Mouse (Mus musculus): ENCODE results near the gene Cebpe. TPM values are rescaled to one million over a fixed set of nuclear protein-coding genes. Genes with fewer than 3 reads are reported as not detected.

Cebpe gene
- polyA plus RNA-seq, 1 experiment from 2014 or later, result not detected

GRCm38 (mm10) chr14:54744473-54744872 is 32.5 kb upstream of the Cebpe start:
- no peak overlapping the region for H3K9ac ChIP-seq (ENCODE audit: low read length)
- WGBS, result 38% methylated on average over 8 of the region's 8 CpGs
- ATAC-seq (ENCODE audit: low read depth), result no peak

GRCm38 (mm10) chr14:54742375-54742774 is 30.4 kb upstream of the Cebpe start:
- WGBS, result 43% methylated on average over 2 of the region's 2 CpGs
- Histone ChIP-seq H3K4me1 (replicated peaks; ENCODE audit: control insufficient read depth, insufficient read depth, low read length) (no peaks in the 10 kb centered on the region; the same call in 1 of the 2 replicates), H3K36me3 (ENCODE audit: control insufficient read depth, insufficient read depth, low read length) (no peaks in the 10 kb centered on the region), H3K27me3 (ENCODE audit: control insufficient read depth, insufficient read depth, low read depth, low read length) (no peaks in the 10 kb centered on the region), H3K27ac (ENCODE audit: low read length) (no peak overlapping the region), H3K4me2 (ENCODE audit: low read depth, low read length) (no peak overlapping the region), H3K9me3 (ENCODE audit: control insufficient read depth, low read length) (no peaks in the 10 kb centered on the region), H3K4me3 (ENCODE audit: low read length) (no peak overlapping the region), H3K9ac (ENCODE audit: low read length) (no peak overlapping the region)
- ATAC-seq (ENCODE audit: low read depth), result no peak

More at GRCm38 (mm10) chr14:54744473-54744872, 32.5 kb upstream of the Cebpe start:
- no peaks in the 10 kb centered on the region for H3K27me3 ChIP-seq (ENCODE audit: control insufficient read depth, insufficient read depth, low read depth, low read length)
- H3K4me2 ChIP-seq (ENCODE audit: low read depth, low read length), result no peak overlapping the region
- no peaks in the 10 kb centered on the region; the same call in 1 of the 2 replicates for H3K4me1 ChIP-seq (replicated peaks; ENCODE audit: control insufficient read depth, insufficient read depth, low read length)
- H3K4me3 ChIP-seq (ENCODE audit: low read length), result no peak overlapping the region
- H3K27ac ChIP-seq (ENCODE audit: low read length), result no peak overlapping the region
- H3K36me3 ChIP-seq (ENCODE audit: control insufficient read depth, insufficient read depth, low read length), result no peaks in the 10 kb centered on the region
- H3K9me3 ChIP-seq (ENCODE audit: control insufficient read depth, low read length), result no peaks in the 10 kb centered on the region

GRCm38 (mm10) chr14:54741721-54742120 is 29.7 kb upstream of the Cebpe start:
- Histone ChIP-seq H3K4me2 (ENCODE audit: low read depth, low read length) (no peak overlapping the region), H3K27ac (ENCODE audit: low read length) (no peak overlapping the region), H3K27me3 (ENCODE audit: control insufficient read depth, insufficient read depth, low read depth, low read length) (no peaks in the 10 kb centered on the region), H3K4me3 (ENCODE audit: low read length) (no peak overlapping the region), H3K9me3 (ENCODE audit: control insufficient read depth, low read length) (no peaks in the 10 kb centered on the region), H3K9ac (ENCODE audit: low read length) (no peak overlapping the region), H3K36me3 (ENCODE audit: control insufficient read depth, insufficient read depth, low read length) (no peaks in the 10 kb centered on the region), H3K4me1 (replicated peaks; ENCODE audit: control insufficient read depth, insufficient read depth, low read length) (no peaks in the 10 kb centered on the region; the same call in 1 of the 2 replicates)
- no peak for ATAC-seq (ENCODE audit: low read depth)
- 75% methylated on average over 6 of the region's 6 CpGs for WGBS

GRCm38 (mm10) chr14:54737634-54738033 is 25.7 kb upstream of the Cebpe start:
- 79% methylated on average over 10 of the region's 10 CpGs for WGBS
- Histone ChIP-seq H3K27ac (ENCODE audit: low read length) (no peak overlapping the region), H3K4me2 (ENCODE audit: low read depth, low read length) (no peak overlapping the region), H3K4me3 (ENCODE audit: low read length) (no peak overlapping the region), H3K9me3 (ENCODE audit: control insufficient read depth, low read length) (no peaks in the 10 kb centered on the region), H3K4me1 (replicated peaks; ENCODE audit: control insufficient read depth, insufficient read depth, low read length) (no peaks in the 10 kb centered on the region; the same call in 1 of the 2 replicates), H3K9ac (ENCODE audit: low read length) (no peak overlapping the region), H3K36me3 (ENCODE audit: control insufficient read depth, insufficient read depth, low read length) (no peaks in the 10 kb centered on the region), H3K27me3 (ENCODE audit: control insufficient read depth, insufficient read depth, low read depth, low read length) (no peaks in the 10 kb centered on the region)
- no peak for ATAC-seq (ENCODE audit: low read depth)

- Histone ChIP-seq H3K36me3 (ENCODE audit: control insufficient read depth, insufficient read depth, low read length) (no peaks in the 10 kb centered on the region), H3K9me3 (ENCODE audit: control insufficient read depth, low read length) (no peaks in the 10 kb centered on the region), H3K27me3 (ENCODE audit: control insufficient read depth, insufficient read depth, low read depth, low read length) (no peaks in the 10 kb centered on the region), H3K9ac (ENCODE audit: low read length) (no peak overlapping the region), H3K4me2 (ENCODE audit: low read depth, low read length) (no peak overlapping the region), H3K4me1 (replicated peaks; ENCODE audit: control insufficient read depth, insufficient read depth, low read length) (no peaks in the 10 kb centered on the region), H3K4me3 (ENCODE audit: low read length) (no peak overlapping the region), H3K27ac (ENCODE audit: low read length) (no peak overlapping the region)
- WGBS, result 65% methylated on average over 14 of the region's 14 CpGs
- no peak for ATAC-seq (ENCODE audit: low read depth)
Measured at GRCm38 (mm10) chr14:54736555-54737552, 24.9 kb upstream of the Cebpe start.

- no peak overlapping the region for H3K27ac ChIP-seq (ENCODE audit: low read length)
- no peaks in the 10 kb centered on the region for H3K9me3 ChIP-seq (ENCODE audit: control insufficient read depth, low read length)
- no peak for ATAC-seq (ENCODE audit: low read depth)
- 66% methylated on average over 4 of the region's 4 CpGs for WGBS
- H3K4me3 ChIP-seq (ENCODE audit: low read length), result no peak overlapping the region
- no peaks in the 10 kb centered on the region for H3K36me3 ChIP-seq (ENCODE audit: control insufficient read depth, insufficient read depth, low read length)
- no peaks in the 10 kb centered on the region for H3K27me3 ChIP-seq (ENCODE audit: control insufficient read depth, insufficient read depth, low read depth, low read length)
- no peak overlapping the region for H3K9ac ChIP-seq (ENCODE audit: low read length)
- H3K4me2 ChIP-seq (ENCODE audit: low read depth, low read length), result no peak overlapping the region
- H3K4me1 ChIP-seq (replicated peaks; ENCODE audit: control insufficient read depth, insufficient read depth, low read length), result no peaks in the 10 kb centered on the region
Measured at GRCm38 (mm10) chr14:54735221-54735620, 23.2 kb upstream of the Cebpe start.

GRCm38 (mm10) chr14:54734004-54734403 is 22.0 kb upstream of the Cebpe start:
- Histone ChIP-seq H3K4me3 (ENCODE audit: low read length) (no peak overlapping the region), H3K9me3 (ENCODE audit: control insufficient read depth, low read length) (no peaks in the 10 kb centered on the region), H3K4me2 (ENCODE audit: low read depth, low read length) (no peak overlapping the region), H3K27me3 (ENCODE audit: control insufficient read depth, insufficient read depth, low read depth, low read length) (no peaks in the 10 kb centered on the region), H3K9ac (ENCODE audit: low read length) (no peak overlapping the region), H3K27ac (ENCODE audit: low read length) (no peak overlapping the region), H3K36me3 (ENCODE audit: control insufficient read depth, insufficient read depth, low read length) (no peaks in the 10 kb centered on the region), H3K4me1 (replicated peaks; ENCODE audit: control insufficient read depth, insufficient read depth, low read length) (no peaks in the 10 kb centered on the region)
- WGBS, result 61% methylated on average over 4 of the region's 4 CpGs
- no peak for ATAC-seq (ENCODE audit: low read depth)

- Histone ChIP-seq H3K9me3 (ENCODE audit: control insufficient read depth, low read length) (no peaks in the 10 kb centered on the region), H3K4me1 (replicated peaks; ENCODE audit: control insufficient read depth, insufficient read depth, low read length) (no peaks in the 10 kb centered on the region), H3K4me3 (ENCODE audit: low read length) (no peak overlapping the region), H3K27ac (ENCODE audit: low read length) (no peak overlapping the region), H3K36me3 (ENCODE audit: control insufficient read depth, insufficient read depth, low read length) (no peaks in the 10 kb centered on the region), H3K27me3 (ENCODE audit: control insufficient read depth, insufficient read depth, low read depth, low read length) (no peaks in the 10 kb centered on the region), H3K4me2 (ENCODE audit: low read depth, low read length) (no peak overlapping the region), H3K9ac (ENCODE audit: low read length) (no peak overlapping the region)
- 80% methylated on average over 8 of the region's 8 CpGs for WGBS
- ATAC-seq (ENCODE audit: low read depth), result no peak
Measured at GRCm38 (mm10) chr14:54732206-54732605, 20.2 kb upstream of the Cebpe start.

GRCm38 (mm10) chr14:54730305-54730704 is 18.3 kb upstream of the Cebpe start:
- no peak overlapping the region for H3K4me2 ChIP-seq (ENCODE audit: low read depth, low read length)
- no peak overlapping the region for H3K27ac ChIP-seq (ENCODE audit: low read length)
- ATAC-seq (ENCODE audit: low read depth), result no peak
- no peak overlapping the region for H3K9ac ChIP-seq (ENCODE audit: low read length)
- no peak overlapping the region for H3K4me3 ChIP-seq (ENCODE audit: low read length)
- H3K9me3 ChIP-seq (ENCODE audit: control insufficient read depth, low read length), result no peaks in the 10 kb centered on the region
- H3K4me1 ChIP-seq (replicated peaks; ENCODE audit: control insufficient read depth, insufficient read depth, low read length), result no peaks in the 10 kb centered on the region
- 68% methylated on average over 6 of the region's 6 CpGs for WGBS
- H3K36me3 ChIP-seq (ENCODE audit: control insufficient read depth, insufficient read depth, low read length), result no peaks in the 10 kb centered on the region
- no peaks in the 10 kb centered on the region for H3K27me3 ChIP-seq (ENCODE audit: control insufficient read depth, insufficient read depth, low read depth, low read length)

Data from lung, embryonic 16.5 days (tissue).